Mouse (Mus musculus) testis, adult 2 months (tissue): ENCODE data around the gene Gpr183.

ENCODE experiments used
- CTCF ChIP-seq: fragments of 200-500 bp; IDR thresholded peaks from 2 replicates; pipeline ENCODE4 v1.5.1; 2012; ENCODE audit warnings: low read depth, mild to moderate bottlenecking, inconsistent platforms, low read length, moderate library complexity; ENCODE audit not compliant: control insufficient read depth, insufficient read depth, insufficient replicate concordance
- POLR2A ChIP-seq: fragments of 200-500 bp; IDR thresholded peaks from 2 replicates; pipeline ENCODE4 v1.6.1; 2012; ENCODE audit warnings: low read depth, mild to moderate bottlenecking, inconsistent platforms, low read length, moderate library complexity; ENCODE audit not compliant: control insufficient read depth

DNA sequence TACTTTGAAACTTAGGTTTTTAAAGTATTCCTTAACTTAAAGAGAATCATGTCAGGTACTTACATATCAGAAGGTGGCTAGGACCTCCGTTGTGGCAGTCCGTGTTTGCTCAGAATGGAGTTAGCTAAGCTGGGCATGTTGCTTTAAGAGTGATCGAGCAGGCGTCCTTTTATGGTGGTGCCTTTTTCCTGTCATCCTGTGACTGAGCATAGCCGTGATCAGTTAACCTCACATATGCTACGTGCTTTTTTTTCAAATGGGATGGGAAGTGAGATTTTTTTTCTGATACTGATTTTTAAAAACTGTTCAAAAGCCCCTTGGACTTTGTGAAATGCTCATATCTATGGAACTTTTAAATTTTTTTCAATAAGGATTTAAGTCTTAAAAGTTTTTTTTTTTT lies at the start of gene Gpr183:
- TF ChIP-seq POLR2A (no peak), CTCF (no peak)
